Mouse (Mus musculus) embryonic facial prominence, embryonic 10.5 days (tissue): Measurements from ENCODE around the gene Selenoh. TPM values are rescaled to one million over a fixed set of nuclear protein-coding genes. Genes with fewer than 3 reads are reported as not detected.

Experiments
- polyA plus RNA-seq: library from polyadenylated mRNA; unstranded; fragments of >200 nt; fragmentation: Nextera tagmentation; extraction: Ambion mirVana; gene quantifications from 2 replicates; pipeline ENCODE4 v1.2.1, GENCODE M21; 2016

Selenoh gene
- polyA plus RNA-seq, 1 experiment from 2014 or later: 505 TPM

Other genes with a start within 250 kb of the Selenoh start
- 14.8 and 18.5 TPM in 2 replicates for gene Calcrl, start 245.4 kb downstream of the Selenoh start, polyA plus RNA-seq
- 13.8 and 14.5 TPM in 2 replicates for gene Tfpi, start 194.0 kb downstream of the Selenoh start, polyA plus RNA-seq
- gene Ctnnd1, start 20.0 kb downstream of the Selenoh start, polyA plus RNA-seq: 43.3 and 44.3 TPM in 2 replicates
- 0.14 and 0.41 TPM in 2 replicates for gene Btbd18, start 11.7 kb downstream of the Selenoh start, polyA plus RNA-seq
- gene Gm28635, start 7.3 kb upstream of the Selenoh start, polyA plus RNA-seq: not detected in 2 replicates
- gene Med19, start 7.6 kb upstream of the Selenoh start, polyA plus RNA-seq: 45.3 and 46.4 TPM in 2 replicates
- gene Tmx2, start 8.4 kb upstream of the Selenoh start, polyA plus RNA-seq: 135 and 137 TPM in 2 replicates
- 30.2 and 31.9 TPM in 2 replicates for gene Zdhhc5, start 44.4 kb upstream of the Selenoh start, polyA plus RNA-seq
- gene Clp1, start 56.6 kb upstream of the Selenoh start, polyA plus RNA-seq: 53.2 and 53.8 TPM in 2 replicates
- 8.1 and 8.9 TPM in 2 replicates for gene Ypel4, start 63.3 kb upstream of the Selenoh start, polyA plus RNA-seq
- 8.0 and 9.5 TPM in 2 replicates for gene Gm19426, start 72.9 kb upstream of the Selenoh start, polyA plus RNA-seq
- 16.6 and 18.7 TPM in 2 replicates for gene Serping1, start 104.7 kb upstream of the Selenoh start, polyA plus RNA-seq
- 22.7 and 25.8 TPM in 2 replicates for gene Ube2l6, start 128.1 kb upstream of the Selenoh start, polyA plus RNA-seq
- gene Smtnl1, start 151.9 kb upstream of the Selenoh start, polyA plus RNA-seq: 0.21 and 0.27 TPM in 2 replicates
- gene Timm10, start 156.2 kb upstream of the Selenoh start, polyA plus RNA-seq: 64.9 and 65.8 TPM in 2 replicates
- gene Slc43a1, start 168.1 kb upstream of the Selenoh start, polyA plus RNA-seq: 30.4 and 35.4 TPM in 2 replicates
- gene Rtn4rl2, start 215.9 kb upstream of the Selenoh start, polyA plus RNA-seq: 2.5 and 2.6 TPM in 2 replicates